Mouse (Mus musculus): ENCODE measurements around the gene Tnip1. TPM values are rescaled to one million over a fixed set of nuclear protein-coding genes. Genes with fewer than 3 reads are reported as not detected.

Tnip1 gene
- total and polyA plus RNA-seq, 2 experiments from 2014 or later = 16.6 to 19.7 TPM

GRCm38 (mm10) chr11:54884197-54884828 is 78.4 kb downstream of the Tnip1 start:
- DNase-seq (ENCODE audit: low spot score) (no peak), ATAC-seq (ENCODE audit: insufficient read depth, low read depth) (no peak)
- Histone ChIP-seq H3K27ac (ENCODE audit: low read depth) (peak overlapping the region; percentile 68), H3K4me1 (ENCODE audit: control insufficient read depth, insufficient read depth) (peaks cover 49% of the 10 kb centered on the region), H3K27me3 (ENCODE audit: control insufficient read depth, insufficient read depth, low read length) (no peaks in the 10 kb centered on the region), H3K36me3 (replicated peaks; ENCODE audit: control insufficient read depth, insufficient read depth, low read length) (no peaks in the 10 kb centered on the region), H3K9me3 (replicated peaks; ENCODE audit: control insufficient read depth, low read length) (no peaks in the 10 kb centered on the region), H3K4me3 (ENCODE audit: low read depth, low read length) (no peak overlapping the region), H3K4me2 (ENCODE audit: low read depth, low read length) (no peak overlapping the region), H3K9ac (replicated peaks; ENCODE audit: low read depth, low read length) (no peak overlapping the region)
- 81% methylated on average over 5 of the region's 5 CpGs for WGBS
- TF ChIP-seq EP300 (IDR thresholded peaks at IDR 0.05; ENCODE audit: low read depth) = no peak
- no peak for TF ChIP-seq CTCF (IDR thresholded peaks at IDR 0.05; ENCODE audit: low read depth)

DNA sequence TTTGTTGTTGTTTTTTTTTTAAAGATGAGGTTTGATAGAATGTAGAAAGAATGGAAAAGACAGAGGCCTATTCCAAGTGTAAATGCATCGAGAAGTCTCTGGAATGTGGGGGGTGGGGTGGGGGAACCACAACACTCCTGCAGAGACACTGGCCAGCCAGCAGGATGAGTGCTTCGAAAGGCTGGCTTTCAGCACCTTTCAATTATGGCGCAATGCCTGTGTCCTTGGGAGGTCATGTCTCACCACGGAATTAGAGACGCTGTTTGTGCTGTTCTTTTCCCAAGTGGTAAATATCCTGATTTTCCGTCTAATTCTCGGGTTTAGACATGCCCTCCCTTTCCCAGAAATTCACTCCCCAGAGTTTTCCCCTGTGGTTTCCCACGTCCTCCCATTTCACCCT is 80.0 kb downstream of the Tnip1 start:
- no peak overlapping the region for H3K4me2 ChIP-seq (ENCODE audit: low read depth, low read length)
- DNase-seq (ENCODE audit: low spot score) = peak; percentile 81
- 14% methylated on average over 8 of the region's 8 CpGs for WGBS

GRCm38 (mm10) chr11:54881051-54881474 is 81.7 kb downstream of the Tnip1 start:
- H3K4me1 ChIP-seq (ENCODE audit: control insufficient read depth, insufficient read depth) = peaks cover 49% of the 10 kb centered on the region
- ATAC-seq (ENCODE audit: insufficient read depth, low read depth) = peak; percentile 31
- H3K27me3 ChIP-seq (ENCODE audit: control insufficient read depth, insufficient read depth, low read length) = no peaks in the 10 kb centered on the region
- WGBS = 3% methylated on average over 2 of the region's 2 CpGs
- H3K4me3 ChIP-seq (ENCODE audit: low read depth, low read length) = no peak overlapping the region
- TF ChIP-seq CTCF (IDR thresholded peaks at IDR 0.05; ENCODE audit: low read depth) (no peak), EP300 (IDR thresholded peaks at IDR 0.05; ENCODE audit: low read depth) (no peak)
- H3K9ac ChIP-seq (replicated peaks; ENCODE audit: low read depth, low read length) = no peak overlapping the region
- DNase-seq (ENCODE audit: low spot score) = peak; percentile 79
- no peaks in the 10 kb centered on the region for H3K36me3 ChIP-seq (replicated peaks; ENCODE audit: control insufficient read depth, insufficient read depth, low read length)
- H3K4me2 ChIP-seq (ENCODE audit: low read depth, low read length) = no peak overlapping the region
- no peaks in the 10 kb centered on the region for H3K9me3 ChIP-seq (replicated peaks; ENCODE audit: control insufficient read depth, low read length)
- H3K27ac ChIP-seq (ENCODE audit: low read depth) = peak overlapping the region; percentile 90

More for the DNA sequence above, 80.0 kb downstream of the Tnip1 start:
- Histone ChIP-seq H3K27ac (ENCODE audit: low read depth) (peak overlapping the region; percentile 83), H3K9me3 (replicated peaks; ENCODE audit: control insufficient read depth, low read length) (no peaks in the 10 kb centered on the region), H3K4me3 (ENCODE audit: low read depth, low read length) (no peak overlapping the region), H3K27me3 (ENCODE audit: control insufficient read depth, insufficient read depth, low read length) (no peaks in the 10 kb centered on the region), H3K4me1 (ENCODE audit: control insufficient read depth, insufficient read depth) (peaks cover 49% of the 10 kb centered on the region), H3K36me3 (replicated peaks; ENCODE audit: control insufficient read depth, insufficient read depth, low read length) (no peaks in the 10 kb centered on the region), H3K9ac (replicated peaks; ENCODE audit: low read depth, low read length) (0 out of 2 replicates have a peak overlapping the region, but pooled peaks have one; percentile 27)
- TF ChIP-seq EP300 (IDR thresholded peaks at IDR 0.05; ENCODE audit: low read depth) (peak; percentile 76), CTCF (IDR thresholded peaks at IDR 0.05; ENCODE audit: low read depth) (peak; percentile 29)
- ATAC-seq (ENCODE audit: insufficient read depth, low read depth) = peak; percentile 50; the same call in 1 of the 2 replicates

DNA sequence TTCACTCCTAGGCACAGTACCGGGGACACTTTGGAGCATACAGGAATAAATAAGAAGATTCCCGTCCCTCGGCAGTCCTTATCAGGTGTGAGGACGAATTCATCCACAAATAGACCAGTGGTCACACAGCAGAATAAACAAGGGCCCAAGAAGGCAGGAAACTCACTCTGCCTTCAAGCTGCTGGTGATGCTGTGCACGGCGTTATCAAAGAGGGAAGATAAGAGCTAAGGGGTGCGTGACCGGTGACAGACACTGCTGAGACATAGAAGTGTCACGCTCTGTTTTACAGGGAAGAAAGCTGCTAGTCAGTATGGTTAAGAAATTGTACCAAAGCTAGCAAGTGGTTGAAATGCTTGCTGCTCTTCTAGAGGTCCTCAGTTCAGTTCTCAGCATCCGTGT is 82.8 kb downstream of the Tnip1 start:
- H3K36me3 ChIP-seq (replicated peaks; ENCODE audit: control insufficient read depth, insufficient read depth, low read length) = no peaks in the 10 kb centered on the region
- no peak overlapping the region for H3K9ac ChIP-seq (replicated peaks; ENCODE audit: low read depth, low read length)
- H3K4me1 ChIP-seq (ENCODE audit: control insufficient read depth, insufficient read depth) = peaks cover 43% of the 10 kb centered on the region
- no peaks in the 10 kb centered on the region for H3K27me3 ChIP-seq (ENCODE audit: control insufficient read depth, insufficient read depth, low read length)
- no peak overlapping the region for H3K4me2 ChIP-seq (ENCODE audit: low read depth, low read length)
- no peak overlapping the region for H3K4me3 ChIP-seq (ENCODE audit: low read depth, low read length)
- H3K27ac ChIP-seq (ENCODE audit: low read depth) = peak overlapping the region; percentile 90
- DNase-seq (ENCODE audit: low spot score) (peak; percentile 59), ATAC-seq (ENCODE audit: insufficient read depth, low read depth) (peak; percentile 38)
- 13% methylated on average over 10 of the region's 10 CpGs for WGBS
- TF ChIP-seq EP300 (IDR thresholded peaks at IDR 0.05; ENCODE audit: low read depth) (no peak), CTCF (IDR thresholded peaks at IDR 0.05; ENCODE audit: low read depth) (no peak)
- no peaks in the 10 kb centered on the region for H3K9me3 ChIP-seq (replicated peaks; ENCODE audit: control insufficient read depth, low read length)

DNA sequence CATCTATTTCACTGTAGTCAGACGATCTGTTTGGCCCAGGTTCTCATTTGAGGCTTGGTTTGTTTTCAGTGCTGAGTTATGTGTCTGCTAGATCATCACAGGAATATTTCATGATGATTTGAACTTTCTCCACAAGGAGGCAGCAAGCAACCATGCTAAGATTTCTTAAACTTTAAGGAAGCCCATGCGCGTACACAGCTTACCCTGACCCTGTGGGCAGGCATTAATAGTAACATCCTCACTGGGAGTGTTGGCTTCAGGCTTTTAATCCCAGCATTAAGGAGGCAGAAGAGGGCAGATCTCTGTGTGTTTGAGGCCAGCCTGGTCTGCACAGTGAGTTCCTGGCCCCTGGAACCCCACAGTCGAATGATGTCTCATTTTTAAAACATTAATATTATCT is 83.3 kb downstream of the Tnip1 start:
- 8% methylated on average over 4 of the region's 4 CpGs for WGBS
- peak; percentile 92 for DNase-seq (ENCODE audit: low spot score)

GRCm38 (mm10) chr11:54878893-54879292 is 83.8 kb downstream of the Tnip1 start:
- Histone ChIP-seq H3K9ac (replicated peaks; ENCODE audit: low read depth, low read length) (no peak overlapping the region), H3K36me3 (replicated peaks; ENCODE audit: control insufficient read depth, insufficient read depth, low read length) (peaks cover 4% of the 10 kb centered on the region), H3K9me3 (replicated peaks; ENCODE audit: control insufficient read depth, low read length) (no peaks in the 10 kb centered on the region), H3K4me2 (ENCODE audit: low read depth, low read length) (no peak overlapping the region), H3K4me3 (ENCODE audit: low read depth, low read length) (no peak overlapping the region), H3K27me3 (ENCODE audit: control insufficient read depth, insufficient read depth, low read length) (no peaks in the 10 kb centered on the region), H3K27ac (ENCODE audit: low read depth) (no peak overlapping the region), H3K4me1 (ENCODE audit: control insufficient read depth, insufficient read depth) (peaks cover 33% of the 10 kb centered on the region)
- DNase-seq (ENCODE audit: low spot score) (no peak), ATAC-seq (ENCODE audit: insufficient read depth, low read depth) (no peak)
- no peak for TF ChIP-seq EP300 (IDR thresholded peaks at IDR 0.05; ENCODE audit: low read depth)
- TF ChIP-seq CTCF (IDR thresholded peaks at IDR 0.05; ENCODE audit: low read depth) = no peak
- WGBS = 67% methylated on average over 6 of the region's 6 CpGs

More for the DNA sequence above, 83.3 kb downstream of the Tnip1 start:
- no peak overlapping the region for H3K4me2 ChIP-seq (ENCODE audit: low read depth, low read length)
- H3K4me3 ChIP-seq (ENCODE audit: low read depth, low read length) = no peak overlapping the region
- no peak overlapping the region for H3K9ac ChIP-seq (replicated peaks; ENCODE audit: low read depth, low read length)
- ATAC-seq (ENCODE audit: insufficient read depth, low read depth) = peak; percentile 78
- H3K36me3 ChIP-seq (replicated peaks; ENCODE audit: control insufficient read depth, insufficient read depth, low read length) = no peaks in the 10 kb centered on the region
- no peaks in the 10 kb centered on the region for H3K9me3 ChIP-seq (replicated peaks; ENCODE audit: control insufficient read depth, low read length)
- TF ChIP-seq EP300 (IDR thresholded peaks at IDR 0.05; ENCODE audit: low read depth) (no peak), CTCF (IDR thresholded peaks at IDR 0.05; ENCODE audit: low read depth) (peak; percentile 92)
- H3K4me1 ChIP-seq (ENCODE audit: control insufficient read depth, insufficient read depth) = peaks cover 38% of the 10 kb centered on the region
- H3K27ac ChIP-seq (ENCODE audit: low read depth) = peak overlapping the region; percentile 90
- H3K27me3 ChIP-seq (ENCODE audit: control insufficient read depth, insufficient read depth, low read length) = no peaks in the 10 kb centered on the region
